Mouse (Mus musculus) hindbrain, embryonic 10.5 days (tissue): ENCODE measurements around the gene Tmem121b. TPM values are rescaled to one million over a fixed set of nuclear protein-coding genes. Genes with fewer than 3 reads are reported as not detected.

Experiments
- DNase-seq: peaks from one replicate; pipeline ENCODE4 v3.0.0-alpha.2; 2017; ENCODE audit warnings: low spot score
- H3K27ac ChIP-seq: fragments of 300-500 bp; sonication (generic); 2 replicates; pipeline ENCODE4 v1.5.1; 2016; ENCODE audit warnings: mild to moderate bottlenecking, moderate library complexity
- H3K27me3 ChIP-seq: fragments of 300-500 bp; sonication (generic); 2 replicates; pipeline ENCODE4 v1.6.1; 2016; ENCODE audit warnings: mild to moderate bottlenecking; ENCODE audit not compliant: poor library complexity, insufficient read depth, severe bottlenecking
- H3K36me3 ChIP-seq: fragments of 300-500 bp; sonication (generic); 2 replicates; pipeline ENCODE4 v1.6.1; 2016; ENCODE audit warnings: mild to moderate bottlenecking, moderate library complexity
- H3K4me1 ChIP-seq: fragments of 300-500 bp; sonication (generic); replicated peaks from 2 replicates; pipeline ENCODE4 v1.6.1; 2016; ENCODE audit warnings: mild to moderate bottlenecking
- H3K4me3 ChIP-seq: fragments of 300-500 bp; sonication (generic); 2 replicates; pipeline ENCODE4 v1.5.1; 2016; ENCODE audit warnings: mild to moderate bottlenecking, moderate library complexity
- H3K9me3 ChIP-seq: fragments of 300-500 bp; sonication (generic); 2 replicates; pipeline ENCODE4 v1.6.1; 2016; ENCODE audit warnings: mild to moderate bottlenecking, moderate library complexity
- WGBS: fragments of 180-500 bp; shearing (Covaris S2); methylation state at CpG from one replicate; pipeline ENCODE4 v1.1.7; 2016; 5-methylcytosine and 5-hydroxymethylcytosine counted together
- polyA plus RNA-seq: library from polyadenylated mRNA; unstranded; fragments of >200 nt; fragmentation: Nextera tagmentation; extraction: Ambion mirVana; gene quantifications from 2 replicates; pipeline ENCODE4 v1.2.1, GENCODE M21; 2016

The Tmem121b gene
- polyA plus RNA-seq, 1 experiment from 2014 or later, result 1.1 TPM

- 88% methylated on average over 1 of the region's 1 CpGs for WGBS
- Histone ChIP-seq H3K4me1 (peaks cover 43% of the 10 kb centered on the region), H3K4me3 (no peak overlapping the region), H3K9me3 (no peaks in the 10 kb centered on the region), H3K36me3 (no peaks in the 10 kb centered on the region), H3K27me3 (0 out of 2 replicates have a peak, but pooled peaks cover 4% of the 10 kb centered on the region), H3K27ac (peak overlapping the region; percentile 2; the same call in 1 of the 2 replicates)
- DNase-seq, result no peak
Observed at GRCm38 (mm10) chr6:120470666-120471065, 22.9 kb downstream of the Tmem121b start.

DNA sequence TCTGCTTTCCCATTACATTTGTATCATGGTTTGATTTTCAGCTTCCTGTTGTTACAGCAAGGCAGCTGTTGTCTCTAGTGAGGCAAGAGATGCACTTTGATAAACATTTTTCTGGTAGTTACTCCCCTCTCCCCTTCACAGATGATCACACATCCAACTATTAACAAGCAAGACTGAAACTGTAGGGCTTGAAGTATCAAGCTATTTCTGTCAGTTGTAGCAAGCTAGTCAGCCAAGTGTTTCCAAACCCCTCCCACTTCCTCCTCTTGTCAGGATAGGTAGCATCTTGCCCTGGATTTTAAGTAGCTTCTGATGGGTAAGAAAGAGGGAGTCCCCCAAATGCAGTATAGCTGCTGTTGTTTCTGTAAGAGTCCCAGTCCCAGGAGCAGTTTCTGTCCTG, 23.8 kb downstream of the Tmem121b start:
- Histone ChIP-seq H3K9me3 (no peaks in the 10 kb centered on the region), H3K36me3 (no peaks in the 10 kb centered on the region), H3K4me3 (no peak overlapping the region), H3K4me1 (peaks cover 43% of the 10 kb centered on the region), H3K27ac (no peak overlapping the region), H3K27me3 (peaks cover 11% of the 10 kb centered on the region)
- DNase-seq, result no peak

DNA sequence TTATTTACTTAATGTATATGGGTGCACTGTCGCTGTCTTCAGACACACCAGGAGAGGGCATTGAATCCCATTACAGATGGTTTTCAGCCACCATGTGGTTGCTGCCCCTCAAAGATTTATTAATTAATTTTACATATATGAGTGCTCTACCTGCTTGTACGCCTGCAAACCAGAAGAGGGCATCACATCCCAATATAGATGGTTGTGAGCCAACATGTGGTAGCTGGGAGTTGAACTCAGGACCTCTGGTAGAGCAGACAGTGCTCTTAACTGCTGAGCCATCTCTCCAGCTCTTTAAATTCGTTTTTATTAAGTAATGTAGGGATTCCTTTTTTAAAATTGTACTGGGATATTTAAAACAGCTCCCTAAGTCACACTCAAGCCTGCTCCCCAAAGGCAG, 24.3 kb downstream of the Tmem121b start:
- DNase-seq, result no peak
- Histone ChIP-seq H3K9me3 (no peaks in the 10 kb centered on the region), H3K27ac (no peak overlapping the region), H3K4me3 (no peak overlapping the region), H3K36me3 (no peaks in the 10 kb centered on the region), H3K27me3 (peaks cover 16% of the 10 kb centered on the region), H3K4me1 (peaks cover 42% of the 10 kb centered on the region)
- WGBS, result 72% methylated on average over 3 of the region's 3 CpGs

GRCm38 (mm10) chr6:120468259-120468658, 25.3 kb downstream of the Tmem121b start:
- Histone ChIP-seq H3K9me3 (no peaks in the 10 kb centered on the region), H3K27me3 (peaks cover 26% of the 10 kb centered on the region), H3K27ac (no peak overlapping the region), H3K4me1 (peaks cover 42% of the 10 kb centered on the region), H3K4me3 (no peak overlapping the region), H3K36me3 (no peaks in the 10 kb centered on the region)
- 91% methylated on average over 4 of the region's 4 CpGs for WGBS
- DNase-seq, result no peak

DNA sequence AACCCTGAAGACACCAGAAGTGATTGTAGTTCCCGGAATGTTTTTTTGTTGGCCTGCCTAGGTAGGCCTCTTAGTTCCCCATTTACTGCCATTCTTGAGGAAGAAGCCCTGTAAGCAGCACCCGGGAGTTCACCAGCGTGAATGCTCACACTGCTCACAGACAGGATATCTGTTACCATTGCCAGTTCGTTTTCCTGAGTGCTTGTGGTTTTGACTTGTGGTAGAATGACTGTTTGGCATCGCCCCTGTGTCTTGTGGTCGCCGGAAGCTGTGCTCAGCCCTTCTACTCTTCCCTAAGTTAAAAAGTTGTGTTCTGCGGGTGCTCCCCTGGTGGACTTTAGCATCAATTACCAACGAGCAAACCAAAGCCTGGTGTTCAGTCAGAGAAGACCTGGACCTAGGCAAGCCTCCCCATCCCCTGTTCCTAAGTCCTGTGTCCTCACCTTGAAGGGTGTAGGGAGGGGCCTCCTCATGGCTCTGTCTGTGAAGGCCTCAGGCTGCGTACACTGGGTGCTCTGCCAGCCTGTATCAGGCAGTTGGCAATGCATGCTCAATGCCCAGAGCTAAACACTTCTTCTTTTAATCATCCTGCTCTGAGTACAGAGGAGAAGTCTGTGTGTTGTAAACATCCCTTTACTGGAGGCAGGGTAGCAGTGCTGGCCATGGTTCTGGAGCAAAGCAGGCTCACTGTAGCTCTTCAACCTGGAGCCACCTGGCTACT, 26.8 kb downstream of the Tmem121b start:
- DNase-seq, result no peak
- Histone ChIP-seq H3K4me3 (no peak overlapping the region), H3K9me3 (no peaks in the 10 kb centered on the region), H3K27me3 (peaks cover 41% of the 10 kb centered on the region), H3K27ac (no peak overlapping the region), H3K4me1 (peaks cover 32% of the 10 kb centered on the region), H3K36me3 (no peaks in the 10 kb centered on the region)
- WGBS, result 81% methylated on average over 10 of the region's 10 CpGs

DNA sequence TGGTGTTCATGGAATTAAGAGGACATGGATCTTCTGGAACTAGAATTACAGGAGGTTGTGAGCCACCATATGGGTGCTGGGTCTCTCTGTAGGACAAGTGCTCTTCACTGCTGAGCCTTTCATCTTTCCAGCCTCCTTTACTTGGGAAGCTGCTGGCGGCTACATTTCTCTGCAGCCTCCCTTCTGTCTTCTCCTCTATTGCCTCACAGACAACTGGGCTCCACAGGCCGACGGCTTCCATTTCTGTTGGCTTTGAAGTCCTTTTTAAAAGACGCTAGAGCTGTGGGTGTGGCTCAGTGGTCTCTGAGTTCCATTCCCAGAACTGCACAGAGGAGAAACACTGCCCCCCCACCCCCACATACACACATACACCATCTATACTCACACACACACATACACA, 28.2 kb downstream of the Tmem121b start:
- no peaks in the 10 kb centered on the region for H3K9me3 ChIP-seq
- DNase-seq, result no peak
- no peaks in the 10 kb centered on the region for H3K36me3 ChIP-seq
- peaks cover 22% of the 10 kb centered on the region for H3K4me1 ChIP-seq
- no peak overlapping the region for H3K4me3 ChIP-seq
- 41% methylated on average over 4 of the region's 4 CpGs for WGBS
- H3K27ac ChIP-seq, result no peak overlapping the region
- H3K27me3 ChIP-seq, result peaks cover 55% of the 10 kb centered on the region

GRCm38 (mm10) chr6:120464406-120464939, 29.1 kb downstream of the Tmem121b start:
- no peak overlapping the region for H3K27ac ChIP-seq
- WGBS, result 47% methylated on average over 9 of the region's 9 CpGs
- H3K27me3 ChIP-seq, result peaks cover 57% of the 10 kb centered on the region
- H3K9me3 ChIP-seq, result no peaks in the 10 kb centered on the region
- H3K36me3 ChIP-seq, result no peaks in the 10 kb centered on the region
- peaks cover 16% of the 10 kb centered on the region for H3K4me1 ChIP-seq
- H3K4me3 ChIP-seq, result peak overlapping the region; percentile 62
- DNase-seq, result no peak

- Histone ChIP-seq H3K9me3 (no peaks in the 10 kb centered on the region), H3K36me3 (no peaks in the 10 kb centered on the region), H3K4me3 (peak overlapping the region; percentile 62), H3K27me3 (peaks cover 57% of the 10 kb centered on the region), H3K27ac (no peak overlapping the region), H3K4me1 (peaks cover 16% of the 10 kb centered on the region)
- DNase-seq, result no peak
- WGBS, result 7% methylated on average over 11 of the region's 11 CpGs
Observed at GRCm38 (mm10) chr6:120463884-120464283, 29.7 kb downstream of the Tmem121b start.

- Histone ChIP-seq H3K27me3 (peaks cover 57% of the 10 kb centered on the region), H3K4me3 (peak within 1 kb of the TSS; percentile 62), H3K27ac (peak within 1 kb of the TSS; percentile 77), H3K36me3 (no peaks in the 10 kb centered on the region), H3K9me3 (no peaks in the 10 kb centered on the region), H3K4me1 (peaks cover 16% of the 10 kb centered on the region)
- DNase-seq, result peak; percentile 73
- under 1% methylated on average over 90 of the region's 90 CpGs for WGBS
Observed at GRCm38 (mm10) chr6:120463086-120463871, 30.3 kb downstream of the Tmem121b start, which contains the start of gene Il17ra. Gene Il17ra (plus strand): TSS chr6:120463247.

DNA sequence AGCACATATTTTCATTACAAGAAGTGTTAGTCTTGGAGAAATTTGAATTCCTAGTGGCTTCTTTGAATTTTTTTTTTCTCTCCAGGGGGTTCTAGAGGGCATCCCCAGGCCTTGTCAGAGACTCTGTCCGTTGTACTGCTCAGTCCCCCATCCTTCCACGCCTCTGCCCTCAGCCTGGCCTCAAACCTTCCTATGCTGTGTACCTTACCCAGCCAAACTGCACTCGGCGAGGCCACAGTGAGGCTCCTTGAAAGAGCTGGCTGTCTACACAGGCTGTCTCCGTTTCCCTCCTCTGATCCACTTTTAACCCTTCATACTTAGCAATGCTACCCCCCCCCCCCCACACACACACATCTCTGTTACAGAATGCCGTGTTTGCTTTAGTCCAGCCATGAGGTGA, 31.4 kb downstream of the Tmem121b start:
- Histone ChIP-seq H3K36me3 (no peaks in the 10 kb centered on the region), H3K27me3 (peaks cover 57% of the 10 kb centered on the region), H3K27ac (no peak overlapping the region), H3K4me1 (peaks cover 16% of the 10 kb centered on the region), H3K9me3 (no peaks in the 10 kb centered on the region), H3K4me3 (no peak overlapping the region)
- 55% methylated on average over 6 of the region's 6 CpGs for WGBS
- DNase-seq, result no peak

- Histone ChIP-seq H3K9me3 (no peaks in the 10 kb centered on the region), H3K4me1 (peaks cover 16% of the 10 kb centered on the region), H3K4me3 (no peak overlapping the region), H3K27ac (no peak overlapping the region), H3K36me3 (no peaks in the 10 kb centered on the region), H3K27me3 (peaks cover 55% of the 10 kb centered on the region)
- WGBS, result 62% methylated on average over 15 of the region's 15 CpGs
- no peak for DNase-seq
Observed at GRCm38 (mm10) chr6:120461217-120461616, 32.4 kb downstream of the Tmem121b start.

GRCm38 (mm10) chr6:120457751-120458150, 35.9 kb downstream of the Tmem121b start:
- no peaks in the 10 kb centered on the region for H3K9me3 ChIP-seq
- H3K27me3 ChIP-seq, result peaks cover 26% of the 10 kb centered on the region
- H3K4me1 ChIP-seq, result no peaks in the 10 kb centered on the region; the same call in 1 of the 2 replicates
- H3K36me3 ChIP-seq, result no peaks in the 10 kb centered on the region
- H3K4me3 ChIP-seq, result no peak overlapping the region
- no peak overlapping the region for H3K27ac ChIP-seq
- no peak for DNase-seq
- WGBS, result 90% methylated on average over 5 of the region's 5 CpGs

DNA sequence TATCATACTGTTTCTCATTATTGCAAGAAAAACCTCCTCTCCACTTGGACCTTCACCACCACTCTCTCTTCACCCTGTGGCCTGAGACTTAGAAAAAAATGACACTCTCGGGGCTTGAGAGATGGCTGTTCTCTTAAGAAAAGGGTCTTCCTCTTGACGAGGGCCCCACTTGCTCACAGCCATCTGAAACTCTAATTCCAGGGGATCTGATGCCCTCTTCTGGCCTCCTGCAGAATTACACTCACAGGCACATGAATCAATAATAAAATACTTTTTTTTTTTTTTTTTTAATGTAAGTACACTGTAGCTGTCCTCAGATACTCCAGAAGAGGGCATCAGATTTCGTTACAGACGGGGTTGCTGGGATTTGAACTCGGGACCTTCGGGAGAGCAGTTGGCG, 36.5 kb downstream of the Tmem121b start:
- WGBS, result 64% methylated on average over 7 of the region's 7 CpGs
- DNase-seq, result no peak
- Histone ChIP-seq H3K27ac (no peak overlapping the region), H3K27me3 (peaks cover 19% of the 10 kb centered on the region), H3K4me1 (no peaks in the 10 kb centered on the region), H3K9me3 (no peaks in the 10 kb centered on the region), H3K36me3 (no peaks in the 10 kb centered on the region), H3K4me3 (no peak overlapping the region)
